ENCODE assay signal across 24 mouse cellular contexts in the genomic region with DNA sequence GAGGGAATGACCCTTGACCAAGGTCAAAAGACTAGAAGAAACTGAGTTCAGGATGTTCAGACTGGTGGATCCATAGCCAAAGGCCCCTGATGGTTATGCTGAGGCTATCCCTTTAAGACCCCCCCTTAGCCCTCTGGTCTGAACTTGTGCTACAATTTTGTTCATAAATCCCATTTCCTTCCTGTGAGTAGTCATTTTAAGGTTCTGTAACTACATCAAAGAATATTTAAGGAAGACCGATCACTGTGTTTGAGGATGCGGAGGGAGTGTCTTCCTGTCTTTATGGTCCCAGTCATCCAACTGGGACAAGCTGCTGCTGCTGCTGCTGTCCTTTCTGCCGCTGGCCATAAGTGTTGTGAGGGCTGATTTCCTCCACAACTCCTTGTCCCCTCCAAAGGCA. TPM values are rescaled to one million over a fixed set of nuclear protein-coding genes. Genes with fewer than 3 reads are reported as not detected.
A peak's percentile ranks its signal among the peaks of the same experiment; 100 is the strongest.
DNase-seq lines count a peak whose midpoint lies in the region; ATAC-seq lines count a peak whose summit lies in the region.
"Had no signal": no experiment of that assay in that cellular context is flagged by ENCODE, and none has a peak within 500 bp of the region (broad histone marks: within the 10 kb centered on the region; RNA-seq: fewer than 3 reads in every experiment).

No protein-coding gene starts in this region.

- no peaks in the 10 kb centered on the region for H3K9me3 ChIP-seq in hindbrain, embryonic 15.5 days
- 0 out of 2 replicates have a peak, but pooled peaks cover 3% of the 10 kb centered on the region for H3K9me3 ChIP-seq in hindbrain, embryonic 10.5 days
- no peaks in the 10 kb centered on the region for H3K9me3 ChIP-seq in lung, embryonic 15.5 days
- H3K9me3 ChIP-seq in neural tube, embryonic 13.5 days = no peaks in the 10 kb centered on the region
- H3K9me3 ChIP-seq in neural tube, embryonic 15.5 days (replicated peaks) = no peaks in the 10 kb centered on the region
- H3K9me3 ChIP-seq: forebrain, embryonic 13.5 days; heart, embryonic 13.5 days; limb, embryonic 15.5 days; midbrain, embryonic 12.5 days had no signal

- H3K36me3 ChIP-seq in hindbrain, embryonic 15.5 days = 0 out of 2 replicates have a peak, but pooled peaks cover 6% of the 10 kb centered on the region
- 0 out of 2 replicates have a peak, but pooled peaks cover 7% of the 10 kb centered on the region for H3K36me3 ChIP-seq in hindbrain, embryonic 10.5 days
- H3K36me3 ChIP-seq in lung, embryonic 15.5 days = no peaks in the 10 kb centered on the region
- peaks cover 13% of the 10 kb centered on the region for H3K36me3 ChIP-seq in neural tube, embryonic 13.5 days
- peaks cover 3% of the 10 kb centered on the region; the same call in 1 of the 2 replicates for H3K36me3 ChIP-seq in neural tube, embryonic 15.5 days
- H3K36me3 ChIP-seq: limb, embryonic 15.5 days; midbrain, embryonic 12.5 days had no signal

- H3K27me3 ChIP-seq in hindbrain, embryonic 15.5 days = no peaks in the 10 kb centered on the region
- peaks cover 28% of the 10 kb centered on the region for H3K27me3 ChIP-seq in hindbrain, embryonic 10.5 days (ENCODE audit: insufficient read depth, poor library complexity, severe bottlenecking)
- H3K27me3 ChIP-seq in lung, embryonic 15.5 days = peaks cover 21% of the 10 kb centered on the region
- H3K27me3 ChIP-seq in neural tube, embryonic 13.5 days = no peaks in the 10 kb centered on the region
- H3K27me3 ChIP-seq in neural tube, embryonic 15.5 days (replicated peaks) = no peaks in the 10 kb centered on the region

- no peak overlapping the region for H3K9ac ChIP-seq in hindbrain, embryonic 15.5 days
- H3K9ac ChIP-seq in lung, embryonic 15.5 days = no peak overlapping the region
- H3K9ac ChIP-seq in neural tube, embryonic 13.5 days = no peak overlapping the region
- H3K9ac ChIP-seq in neural tube, embryonic 15.5 days (replicated peaks) = no peak overlapping the region
- H3K9ac ChIP-seq: forebrain, embryonic 13.5 days; heart, embryonic 13.5 days; limb, embryonic 15.5 days; liver, embryonic 14.5 days; midbrain, embryonic 12.5 days had no signal

- ATAC-seq in hindbrain, embryonic 15.5 days (ENCODE audit: low FRiP score, low read depth) = no peak
- ATAC-seq in lung, embryonic 15.5 days (ENCODE audit: borderline replicate concordance, extremely low read depth, low FRiP score, low TSS enrichment) = no peak
- no peak for ATAC-seq in neural tube, embryonic 13.5 days (ENCODE audit: low read depth)
- no peak for ATAC-seq in neural tube, embryonic 15.5 days (ENCODE audit: low FRiP score)
- ATAC-seq: forebrain, embryonic 13.5 days had no signal

- H3K27ac ChIP-seq in hindbrain, embryonic 15.5 days (replicated peaks) = 0 out of 2 replicates have a peak overlapping the region, but pooled peaks have one; percentile 20
- H3K27ac ChIP-seq in hindbrain, embryonic 10.5 days = no peak overlapping the region
- H3K27ac ChIP-seq in lung, embryonic 15.5 days = peak overlapping the region; percentile 42; the same call in 1 of the 2 replicates
- H3K27ac ChIP-seq in neural tube, embryonic 13.5 days (replicated peaks) = no peak overlapping the region
- no peak overlapping the region for H3K27ac ChIP-seq in neural tube, embryonic 15.5 days (replicated peaks)
- H3K27ac ChIP-seq: forebrain, embryonic 13.5 days; heart, adult 2 months; heart, embryonic 13.5 days; left cerebral cortex, adult 2 months; limb, embryonic 15.5 days; liver, embryonic 14.5 days; midbrain, embryonic 12.5 days had no signal

- no peak overlapping the region for H3K4me3 ChIP-seq in hindbrain, embryonic 15.5 days
- no peak overlapping the region for H3K4me3 ChIP-seq in hindbrain, embryonic 10.5 days
- 0 out of 2 replicates have a peak overlapping the region, but pooled peaks have one; percentile 2 for H3K4me3 ChIP-seq in lung, embryonic 15.5 days
- H3K4me3 ChIP-seq in neural tube, embryonic 13.5 days = no peak overlapping the region
- no peak overlapping the region for H3K4me3 ChIP-seq in neural tube, embryonic 15.5 days (replicated peaks)
- H3K4me3 ChIP-seq: forebrain, embryonic 13.5 days; heart, adult 2 months; heart, embryonic 13.5 days; left cerebral cortex, adult 2 months; limb, embryonic 15.5 days; midbrain, embryonic 12.5 days had no signal

- peaks cover 46% of the 10 kb centered on the region for H3K4me1 ChIP-seq in hindbrain, embryonic 15.5 days (replicated peaks)
- peaks cover 21% of the 10 kb centered on the region for H3K4me1 ChIP-seq in hindbrain, embryonic 10.5 days (replicated peaks)
- peaks cover 12% of the 10 kb centered on the region for H3K4me1 ChIP-seq in lung, embryonic 15.5 days
- H3K4me1 ChIP-seq in neural tube, embryonic 13.5 days (replicated peaks) = peaks cover 46% of the 10 kb centered on the region
- peaks cover 48% of the 10 kb centered on the region for H3K4me1 ChIP-seq in neural tube, embryonic 15.5 days

- peak overlapping the region; percentile 67 for H3K4me2 ChIP-seq in hindbrain, embryonic 15.5 days
- peak overlapping the region; percentile 25; the same call in 1 of the 2 replicates for H3K4me2 ChIP-seq in lung, embryonic 15.5 days
- H3K4me2 ChIP-seq in neural tube, embryonic 13.5 days = peak overlapping the region; percentile 71
- H3K4me2 ChIP-seq in neural tube, embryonic 15.5 days = peak overlapping the region; percentile 87
- H3K4me2 ChIP-seq: heart, embryonic 13.5 days; limb, embryonic 15.5 days; midbrain, embryonic 12.5 days had no signal

- WGBS in hindbrain, embryonic 15.5 days = 96% methylated on average over 3 of the region's 3 CpGs
- WGBS in hindbrain, embryonic 10.5 days = 84% methylated on average over 3 of the region's 3 CpGs
- 73% methylated on average over 3 of the region's 3 CpGs for WGBS in lung, embryonic 15.5 days
- 94% methylated on average over 3 of the region's 3 CpGs for WGBS in neural tube, embryonic 13.5 days
- 82% methylated on average over 3 of the region's 3 CpGs for WGBS in neural tube, embryonic 15.5 days

- no peak for DNase-seq in hindbrain, embryonic 10.5 days (ENCODE audit: low spot score)
- no peak for DNase-seq in lung, postnatal 25 days (ENCODE audit: low spot score)
- no peak for DNase-seq in neural tube, embryonic 10.5 days (ENCODE audit: extremely low spot score, low spot score)
- no peak for DNase-seq in layer of hippocampus, postnatal 25 days (ENCODE audit: extremely low spot score in 1 of 2, low spot score in 1 of 2)
- DNase-seq: adrenal gland, postnatal 36 days; cerebellum, adult 9-10 months; gastrocnemius, postnatal 36 days; heart, adult 2 months; heart, postnatal 36 days; kidney, adult 8-10 months; layer of hippocampus, adult 9-11 months; right cerebral cortex, postnatal 14 days; spleen, adult 18-20 months; thymus, postnatal 36 days had no signal

RNA-seq across cellular contexts. Expression of gene Reep1, which starts 3.0 kb away (rescaled TPM):
- 277 and 312 TPM in 2 replicates for polyA plus RNA-seq in hindbrain, embryonic 15.5 days (2015; fragmentation: Nextera tagmentation; extraction: Ambion mirVana)
- 34.4 and 57.3 TPM in 2 replicates for polyA plus RNA-seq in hindbrain, embryonic 10.5 days (2016; fragmentation: Nextera tagmentation; extraction: Ambion mirVana)
- 17.4 and 18.1 TPM in 2 replicates for polyA plus RNA-seq in lung, embryonic 15.5 days (2015; fragmentation: Nextera tagmentation; extraction: Ambion mirVana)
- polyA plus RNA-seq in neural tube, embryonic 13.5 days (2015; fragmentation: Nextera tagmentation; extraction: Ambion mirVana) = 248 and 260 TPM in 2 replicates
- 255 and 285 TPM in 2 replicates for polyA plus RNA-seq in neural tube, embryonic 15.5 days (2015; fragmentation: Nextera tagmentation; extraction: Ambion mirVana)
- total RNA-seq in layer of hippocampus, postnatal 25 days (2021) = 10 to 100 TPM; 79.8 to 83.3 TPM

Comparison
In these comparisons a context has a peak if more than half of its experiments do, and no peak if none do; other contexts are left out.
1. H3K27ac ChIP-seq: peak in hindbrain, embryonic 15.5 days (single experiment) and lung, embryonic 15.5 days (single experiment); none in hindbrain, embryonic 10.5 days (single experiment), neural tube, embryonic 13.5 days (single experiment) and neural tube, embryonic 15.5 days (single experiment).
2. H3K4me2 ChIP-seq: peak in every context shown above with its lines; median percentile 87 in neural tube, embryonic 15.5 days; 71 in neural tube, embryonic 13.5 days; 67 in hindbrain, embryonic 15.5 days; 25 in lung, embryonic 15.5 days.